Mouse (Mus musculus): ENCODE data around the gene Heg1. TPM values are rescaled to one million over a fixed set of nuclear protein-coding genes. Genes with fewer than 3 reads are reported as not detected.

The Heg1 gene
- polyA plus RNA-seq, 2 experiments, result 3.2 to 3.5 TPM

DNA sequence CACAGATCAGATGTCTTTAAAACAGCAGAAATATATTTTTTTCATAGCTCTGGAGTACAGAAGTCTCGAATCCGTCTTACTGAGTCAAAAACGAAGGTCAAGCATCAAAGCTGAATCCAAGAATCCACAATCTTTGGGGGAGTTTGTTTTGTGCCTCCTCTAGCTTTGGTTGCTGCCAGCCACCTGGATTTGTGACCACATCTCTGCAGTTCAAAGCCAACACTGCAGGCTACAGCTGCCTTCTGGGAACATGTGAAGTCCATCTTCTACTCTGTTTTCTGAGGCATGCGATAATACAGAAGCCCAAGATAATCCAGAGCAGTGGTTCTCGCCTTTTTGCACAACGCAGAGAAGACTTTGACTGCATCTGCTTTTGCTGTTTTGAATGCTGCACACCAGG is 17.9 kb upstream of the Heg1 start:
- Histone ChIP-seq H3K9me3 (ENCODE audit: control insufficient read depth, low read length) (no peaks in the 10 kb centered on the region), H3K4me2 (ENCODE audit: low read depth) (no peak overlapping the region), H3K27me3 (ENCODE audit: control insufficient read depth, insufficient read depth, low read length) (no peaks in the 10 kb centered on the region), H3K27ac (no peak overlapping the region), H3K9ac (replicated peaks) (no peak overlapping the region), H3K4me3 (ENCODE audit: insufficient read depth in 1 of 2, low read depth in 2 of 2, low read length in 2 of 2) (no peak overlapping the region), H3K36me3 (replicated peaks; ENCODE audit: control insufficient read depth, insufficient read depth, low read depth) (no peaks in the 10 kb centered on the region), H3K4me1 (replicated peaks; ENCODE audit: control insufficient read depth in 2 of 2, insufficient read depth in 2 of 2, low read length in 1 of 2) (no peaks in the 10 kb centered on the region)
- TF ChIP-seq CTCF (IDR thresholded peaks at IDR 0.05; ENCODE audit: low read depth) (no peak), EP300 (IDR thresholded peaks at IDR 0.05; ENCODE audit: low read depth) (no peak)
- DNase-seq (ENCODE audit: low read depth in 3 of 3, low spot score in 3 of 3), result no peak
- WGBS (ENCODE audit: insufficient replicate concordance), result 73% methylated on average over 6 of the region's 6 CpGs
- ATAC-seq (ENCODE audit: insufficient read depth), result no peak

DNA sequence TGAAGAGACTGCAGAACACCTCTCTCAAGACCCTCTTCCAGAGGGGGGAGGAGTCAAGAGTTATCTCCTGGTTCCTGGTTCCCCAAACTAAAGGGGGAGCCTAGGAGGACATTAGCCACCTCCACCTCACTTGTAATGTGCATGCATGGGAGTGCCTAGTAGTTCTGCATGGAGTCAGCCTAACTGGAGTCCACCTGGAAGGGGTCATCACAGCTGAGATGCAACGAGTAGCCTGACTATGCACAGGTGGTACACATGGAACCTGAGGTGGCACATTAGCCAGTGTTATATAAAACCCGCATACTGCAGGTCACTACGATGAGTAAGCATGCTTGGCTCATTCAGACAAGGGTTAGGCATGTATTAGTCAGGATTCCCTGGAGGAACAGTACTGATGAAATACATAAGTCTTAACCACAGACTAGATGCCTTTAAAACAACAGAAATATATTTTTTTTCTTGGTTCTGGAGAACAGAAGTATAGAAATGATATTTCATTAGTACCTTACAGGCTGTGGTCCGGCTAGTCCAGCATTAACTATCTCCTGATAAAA is 17.1 kb upstream of the Heg1 start:
- no peak for ATAC-seq (ENCODE audit: insufficient read depth)
- H3K9me3 ChIP-seq (ENCODE audit: control insufficient read depth, low read length), result no peaks in the 10 kb centered on the region
- no peak overlapping the region for H3K9ac ChIP-seq (replicated peaks)
- no peak overlapping the region for H3K27ac ChIP-seq
- H3K4me1 ChIP-seq (replicated peaks; ENCODE audit: control insufficient read depth in 2 of 2, insufficient read depth in 2 of 2, low read length in 1 of 2), result no peaks in the 10 kb centered on the region
- H3K27me3 ChIP-seq (ENCODE audit: control insufficient read depth, insufficient read depth, low read length), result no peaks in the 10 kb centered on the region
- no peak for DNase-seq (ENCODE audit: low read depth in 3 of 3, low spot score in 3 of 3)
- H3K4me3 ChIP-seq (ENCODE audit: insufficient read depth in 1 of 2, low read depth in 2 of 2, low read length in 2 of 2), result no peak overlapping the region
- TF ChIP-seq CTCF (IDR thresholded peaks at IDR 0.05; ENCODE audit: low read depth) (no peak), EP300 (IDR thresholded peaks at IDR 0.05; ENCODE audit: low read depth) (no peak)
- WGBS (ENCODE audit: insufficient replicate concordance), result 63% methylated on average over 4 of the region's 4 CpGs
- no peaks in the 10 kb centered on the region for H3K36me3 ChIP-seq (replicated peaks; ENCODE audit: control insufficient read depth, insufficient read depth, low read depth)
- H3K4me2 ChIP-seq (ENCODE audit: low read depth), result no peak overlapping the region

DNA sequence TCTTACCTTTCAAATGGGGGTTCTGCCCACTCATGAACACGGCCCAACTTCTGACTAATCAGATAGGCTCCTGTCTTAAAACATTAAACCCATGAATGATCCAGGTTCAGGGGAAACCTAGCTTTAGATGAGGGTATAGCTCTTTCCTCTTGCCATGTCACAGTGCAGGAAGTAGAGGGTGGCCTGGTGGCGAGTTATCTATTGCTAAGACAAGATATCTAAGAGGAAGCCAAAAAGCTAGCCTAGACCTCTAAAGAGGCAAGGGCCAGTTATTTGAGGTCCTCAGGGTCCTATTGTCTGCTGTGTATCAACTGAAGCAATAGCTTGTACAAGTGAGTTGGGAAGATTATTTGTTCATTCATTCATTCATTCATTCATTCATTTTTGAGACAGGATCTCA is 15.7 kb upstream of the Heg1 start:
- Histone ChIP-seq H3K4me3 (ENCODE audit: insufficient read depth in 1 of 2, low read depth in 2 of 2, low read length in 2 of 2) (no peak overlapping the region), H3K4me2 (ENCODE audit: low read depth) (no peak overlapping the region), H3K9me3 (ENCODE audit: control insufficient read depth, low read length) (no peaks in the 10 kb centered on the region), H3K9ac (replicated peaks) (no peak overlapping the region), H3K4me1 (replicated peaks; ENCODE audit: control insufficient read depth in 2 of 2, insufficient read depth in 2 of 2, low read length in 1 of 2) (no peaks in the 10 kb centered on the region), H3K27me3 (ENCODE audit: control insufficient read depth, insufficient read depth, low read length) (no peaks in the 10 kb centered on the region), H3K36me3 (replicated peaks; ENCODE audit: control insufficient read depth, insufficient read depth, low read depth) (no peaks in the 10 kb centered on the region), H3K27ac (no peak overlapping the region)
- 13% methylated on average over 2 of the region's 2 CpGs for WGBS (ENCODE audit: insufficient replicate concordance)
- TF ChIP-seq EP300 (IDR thresholded peaks at IDR 0.05; ENCODE audit: low read depth) (no peak), CTCF (IDR thresholded peaks at IDR 0.05; ENCODE audit: low read depth) (no peak)
- no peak for ATAC-seq (ENCODE audit: insufficient read depth)
- no peak for DNase-seq (ENCODE audit: low read depth in 3 of 3, low spot score in 3 of 3)

DNA sequence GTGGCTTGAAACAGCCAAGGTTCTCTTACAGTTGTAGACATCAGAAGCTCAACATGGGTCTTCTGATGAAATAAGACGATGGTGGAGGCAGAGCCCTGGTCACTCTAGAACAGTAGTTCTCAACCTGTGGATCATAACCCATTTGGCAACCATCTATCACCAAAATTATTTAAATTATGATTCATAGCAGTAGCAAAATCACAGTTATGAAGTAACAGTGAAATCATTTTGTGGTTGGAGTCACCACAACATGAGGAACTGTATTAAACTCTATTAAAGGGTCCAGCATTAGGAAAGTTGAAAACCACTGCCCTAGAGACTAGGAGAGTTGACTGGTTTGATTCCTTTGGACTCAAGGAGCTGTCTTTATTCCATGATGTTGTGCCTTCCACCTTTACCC is 15.1 kb upstream of the Heg1 start:
- no peak for TF ChIP-seq EP300 (IDR thresholded peaks at IDR 0.05; ENCODE audit: low read depth)
- TF ChIP-seq CTCF (IDR thresholded peaks at IDR 0.05; ENCODE audit: low read depth), result no peak
- Histone ChIP-seq H3K4me2 (ENCODE audit: low read depth) (no peak overlapping the region), H3K27me3 (ENCODE audit: control insufficient read depth, insufficient read depth, low read length) (no peaks in the 10 kb centered on the region), H3K27ac (no peak overlapping the region), H3K9me3 (ENCODE audit: control insufficient read depth, low read length) (no peaks in the 10 kb centered on the region), H3K4me1 (replicated peaks; ENCODE audit: control insufficient read depth in 2 of 2, insufficient read depth in 2 of 2, low read length in 1 of 2) (no peaks in the 10 kb centered on the region), H3K9ac (replicated peaks) (no peak overlapping the region), H3K36me3 (replicated peaks; ENCODE audit: control insufficient read depth, insufficient read depth, low read depth) (no peaks in the 10 kb centered on the region), H3K4me3 (ENCODE audit: insufficient read depth in 1 of 2, low read depth in 2 of 2, low read length in 2 of 2) (no peak overlapping the region)
- DNase-seq (ENCODE audit: low read depth in 3 of 3, low spot score in 3 of 3) (no peak), ATAC-seq (ENCODE audit: insufficient read depth) (no peak)
- WGBS (ENCODE audit: insufficient replicate concordance), result 56% methylated on average over 1 of the region's 1 CpGs

DNA sequence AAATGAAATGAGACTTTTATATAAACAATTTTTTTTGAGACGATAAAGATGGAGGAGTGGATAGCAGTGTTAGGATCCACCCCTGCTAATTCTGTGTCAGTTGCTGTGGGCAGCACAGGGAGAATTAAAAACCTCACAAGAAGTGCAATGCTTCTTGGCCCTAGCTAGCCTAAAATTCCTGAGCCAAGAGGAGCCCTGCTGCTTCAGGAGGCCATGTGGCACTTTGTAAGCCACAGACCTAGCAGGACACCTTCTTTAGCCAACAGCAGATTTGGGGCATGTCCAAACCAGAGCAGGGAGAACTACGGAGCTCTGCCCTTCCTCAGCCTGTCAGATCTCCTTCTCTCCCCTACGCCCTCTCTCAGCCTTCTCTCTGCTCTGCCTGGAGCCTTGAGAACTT is 13.8 kb upstream of the Heg1 start:
- DNase-seq (ENCODE audit: low read depth in 3 of 3, low spot score in 3 of 3), result no peak
- no peak overlapping the region for H3K27ac ChIP-seq

More for the DNA sequence above, 13.8 kb upstream of the Heg1 start:
- H3K4me1 ChIP-seq (replicated peaks; ENCODE audit: control insufficient read depth in 2 of 2, insufficient read depth in 2 of 2, low read length in 1 of 2), result no peaks in the 10 kb centered on the region
- no peaks in the 10 kb centered on the region for H3K9me3 ChIP-seq (ENCODE audit: control insufficient read depth, low read length)
- H3K9ac ChIP-seq (replicated peaks), result no peak overlapping the region
- no peak for ATAC-seq (ENCODE audit: insufficient read depth)
- no peaks in the 10 kb centered on the region for H3K36me3 ChIP-seq (replicated peaks; ENCODE audit: control insufficient read depth, insufficient read depth, low read depth)
- TF ChIP-seq EP300 (IDR thresholded peaks at IDR 0.05; ENCODE audit: low read depth) (no peak), CTCF (IDR thresholded peaks at IDR 0.05; ENCODE audit: low read depth) (no peak)
- no peak overlapping the region for H3K4me2 ChIP-seq (ENCODE audit: low read depth)
- H3K27me3 ChIP-seq (ENCODE audit: control insufficient read depth, insufficient read depth, low read length), result no peaks in the 10 kb centered on the region
- H3K4me3 ChIP-seq (ENCODE audit: insufficient read depth in 1 of 2, low read depth in 2 of 2, low read length in 2 of 2), result no peak overlapping the region
- WGBS (ENCODE audit: insufficient replicate concordance), result 67% methylated on average over 3 of the region's 3 CpGs
